Mouse (Mus musculus) mouse embryonic stem cell (cell line): Measurements from ENCODE around the gene Herpud1.

Experiments
- in situ Hi-C, 2 experiments: fragments of 300-500 bp; cut with MboI; formaldehyde crosslinking; loops; 1 replicate in 1 of 2; 3 replicates in 1 of 2; pipeline ENCODE4 v1.14.3; 2019 to 2020; ENCODE audit warnings: low sequenced_read_pairs in 2 of 2, low pct_unique_long_range_greater_than_20kb in 1 of 2, mixed read lengths in 1 of 2; ENCODE audit not compliant: unreplicated experiment in 1 of 2

The Herpud1 gene

GRCm38 (mm10) chr8:94365410-94365981 lies 20.7 kb upstream of the Herpud1 start:
- in situ Hi-C loops, result no loop called here

- in situ Hi-C loops, result no loop called here
These were observed 15.4 kb upstream of the Herpud1 start for GRCm38 (mm10) chr8:94370839-94371238.

GRCm38 (mm10) chr8:94372955-94373599 lies 13.2 kb upstream of the Herpud1 start:
- in situ Hi-C loops, result no loop called here

- in situ Hi-C loops, result no loop called here
These were observed 10.7 kb upstream of the Herpud1 start for GRCm38 (mm10) chr8:94375551-94375991.

GRCm38 (mm10) chr8:94376176-94376575 lies 10.1 kb upstream of the Herpud1 start:
- in situ Hi-C loops, result no loop called here

- in situ Hi-C loops, result no loop called here
These were observed 9.7 kb upstream of the Herpud1 start for GRCm38 (mm10) chr8:94376580-94376979.

GRCm38 (mm10) chr8:94377031-94377430 lies 9.2 kb upstream of the Herpud1 start:
- in situ Hi-C loops, result no loop called here

- in situ Hi-C loops, result no loop called here
These were observed 8.5 kb upstream of the Herpud1 start for GRCm38 (mm10) chr8:94377714-94378205.

GRCm38 (mm10) chr8:94378763-94379415 lies 7.3 kb upstream of the Herpud1 start:
- in situ Hi-C loops, result no loop called here

GRCm38 (mm10) chr8:94379686-94380085 lies 6.6 kb upstream of the Herpud1 start:
- in situ Hi-C loops, result no loop called here

- in situ Hi-C loops, result no loop called here
These were observed 2.1 kb upstream of the Herpud1 start for GRCm38 (mm10) chr8:94384166-94384565.

- in situ Hi-C loops, result no loop called here
These were observed 578 bp upstream of the Herpud1 start for GRCm38 (mm10) chr8:94385506-94386213.

GRCm38 (mm10) chr8:94387027-94387684 lies 918 bp downstream of the Herpud1 start:
- in situ Hi-C loops, result no loop called here

GRCm38 (mm10) chr8:94387785-94388184 lies 1.5 kb downstream of the Herpud1 start:
- in situ Hi-C loops, result no loop called here

- in situ Hi-C loops, result no loop called here
These were observed 3.3 kb downstream of the Herpud1 start for GRCm38 (mm10) chr8:94389531-94389930.

- in situ Hi-C loops, result no loop called here
These were observed 4.2 kb downstream of the Herpud1 start for GRCm38 (mm10) chr8:94390429-94390828.

GRCm38 (mm10) chr8:94390910-94391309 lies 4.7 kb downstream of the Herpud1 start:
- in situ Hi-C loops, result no loop called here

- in situ Hi-C loops, result no loop called here
These were observed 5.9 kb downstream of the Herpud1 start for GRCm38 (mm10) chr8:94392147-94392546.

- in situ Hi-C loops, result no loop called here
These were observed 6.4 kb downstream of the Herpud1 start for GRCm38 (mm10) chr8:94392648-94393047.
